In genomic region chr13:120251208-120251924, GRCm38 (mm10) we compare ENCODE assay signal across 12 mouse cellular contexts. TPM values are rescaled to one million over a fixed set of nuclear protein-coding genes. Genes with fewer than 3 reads are reported as not detected.
"Had no signal": no experiment of that assay in that cellular context is flagged by ENCODE, and none has a peak within 500 bp of the region (broad histone marks: within the 10 kb centered on the region; RNA-seq: fewer than 3 reads in every experiment).

No protein-coding gene starts in this region.

RNA-seq across cellular contexts. Expression of gene AF067061, which starts 11.5 kb away (rescaled TPM):
- total RNA-seq: forebrain, postnatal 0 days; gastrocnemius, adult 18-20 months; gastrocnemius, adult 2 months; gastrocnemius, adult 8-10 months; gastrocnemius, postnatal 10 days; gastrocnemius, postnatal 14 days; gastrocnemius, postnatal 25 days; gastrocnemius, postnatal 36 days; gastrocnemius, postnatal 4 days; heart, adult 18-20 months; heart, adult 2 months; heart, adult 8-10 months had no signal

RNA-seq across cellular contexts. Expression of gene Gm21731, which starts 12.5 kb away (rescaled TPM):
- total RNA-seq: forebrain, postnatal 0 days; gastrocnemius, adult 18-20 months; gastrocnemius, adult 2 months; gastrocnemius, adult 8-10 months; gastrocnemius, postnatal 10 days; gastrocnemius, postnatal 14 days; gastrocnemius, postnatal 25 days; gastrocnemius, postnatal 36 days; gastrocnemius, postnatal 4 days; heart, adult 18-20 months; heart, adult 2 months; heart, adult 8-10 months had no signal

RNA-seq across cellular contexts. Expression of gene Gm21762, which starts 35.6 kb away (rescaled TPM):
- total RNA-seq: forebrain, postnatal 0 days; gastrocnemius, adult 18-20 months; gastrocnemius, adult 2 months; gastrocnemius, adult 8-10 months; gastrocnemius, postnatal 10 days; gastrocnemius, postnatal 14 days; gastrocnemius, postnatal 25 days; gastrocnemius, postnatal 36 days; gastrocnemius, postnatal 4 days; heart, adult 18-20 months; heart, adult 2 months; heart, adult 8-10 months had no signal

RNA-seq across cellular contexts. Expression of gene BC147527, which starts 48.8 kb away (rescaled TPM):
- total RNA-seq: forebrain, postnatal 0 days; gastrocnemius, adult 18-20 months; gastrocnemius, adult 2 months; gastrocnemius, adult 8-10 months; gastrocnemius, postnatal 10 days; gastrocnemius, postnatal 14 days; gastrocnemius, postnatal 25 days; gastrocnemius, postnatal 36 days; gastrocnemius, postnatal 4 days; heart, adult 18-20 months; heart, adult 2 months; heart, adult 8-10 months had no signal
